Mouse (Mus musculus) gastrocnemius, postnatal 36 days (tissue): ENCODE measurements around the gene Lag3. TPM values are rescaled to one million over a fixed set of nuclear protein-coding genes. Genes with fewer than 3 reads are reported as not detected.

ENCODE experiments used
- DNase-seq, 2 experiments: peaks; one replicate each; pipeline ENCODE4 v3.0.0; 2022
- intact Hi-C: fragments of 180-260 bp; cut with DNase I; formaldehyde crosslinking; loops from one replicate; pipeline ENCODE4 v1.15.1; 2025
- long read RNA-seq, 2 experiments: library from polyadenylated mRNA; stranded (forward); transcript quantifications; one replicate each; pipeline ENCODE4 v2.0.0; 2021
- total RNA-seq, 2 experiments: library from RNA; stranded (reverse); gene quantifications; 2 replicates each; pipeline ENCODE4 v1.2.3; 2021

Gene Lag3
- total RNA-seq: under 1 TPM in 1 of 2 experiments, not detected in 1; 0.25 TPM
- long read RNA-seq, experiment 1: 0 reads
- long read RNA-seq, experiment 2: 0 reads

GRCm38 (mm10) chr6:124911533-124912218 is at the start of gene Lag3:
TSS of gene Lag3 (minus strand) at chr6:124911705.
- intact Hi-C loops: no loop called here
- DNase-seq: no peak

GRCm38 (mm10) chr6:124961021-124961420 is 49.5 kb upstream of the Lag3 start:
- no peak for DNase-seq
- intact Hi-C loops: no loop called here

- DNase-seq: no peak
- intact Hi-C loops: loop anchor here (2.0 kb wide), 1 partner anchor 15 kb away; no protein-coding TSS in a partner anchor
These were observed 48.5 kb upstream of the Lag3 start for GRCm38 (mm10) chr6:124959960-124960359.

- DNase-seq: no peak
- intact Hi-C loops: loop anchor here (2.0 kb wide), 1 partner anchor 13 kb away; no protein-coding TSS in a partner anchor
These were observed 46.6 kb upstream of the Lag3 start for GRCm38 (mm10) chr6:124958127-124958526.

GRCm38 (mm10) chr6:124955212-124955611 is 43.7 kb upstream of the Lag3 start:
- intact Hi-C loops: no loop called here
- DNase-seq: no peak

- intact Hi-C loops: no loop called here
- DNase-seq: no peak
These were observed 42.6 kb upstream of the Lag3 start for GRCm38 (mm10) chr6:124953991-124954715.

GRCm38 (mm10) chr6:124943526-124943925 is 32.0 kb upstream of the Lag3 start:
- no peak for DNase-seq
- intact Hi-C loops: no loop called here

- no peak for DNase-seq
- intact Hi-C loops: no loop called here
These were observed 30.2 kb upstream of the Lag3 start for GRCm38 (mm10) chr6:124941679-124942078.

GRCm38 (mm10) chr6:124938554-124938953 is 27.0 kb upstream of the Lag3 start:
- intact Hi-C loops: no loop called here
- DNase-seq: no peak

- DNase-seq: no peak
- intact Hi-C loops: no loop called here
These were observed 26.0 kb upstream of the Lag3 start for GRCm38 (mm10) chr6:124937493-124937892.

GRCm38 (mm10) chr6:124936681-124937080 is 25.2 kb upstream of the Lag3 start:
- intact Hi-C loops: no loop called here

GRCm38 (mm10) chr6:124934670-124935069 is 23.2 kb upstream of the Lag3 start:
- no peak for DNase-seq
- intact Hi-C loops: no loop called here

More at GRCm38 (mm10) chr6:124936681-124937080, 25.2 kb upstream of the Lag3 start:
- no peak for DNase-seq

- intact Hi-C loops: no loop called here
- DNase-seq: no peak
These were observed 21.6 kb upstream of the Lag3 start for GRCm38 (mm10) chr6:124933127-124933526.

GRCm38 (mm10) chr6:124932314-124932695 is 20.8 kb upstream of the Lag3 start:
- no peak for DNase-seq
- intact Hi-C loops: no loop called here

- DNase-seq: no peak
- intact Hi-C loops: no loop called here
These were observed 20.2 kb upstream of the Lag3 start for GRCm38 (mm10) chr6:124931525-124932313.

GRCm38 (mm10) chr6:124930754-124931524 is 19.4 kb upstream of the Lag3 start, which contains the start of gene Mlf2:
TSS of gene Mlf2 (plus strand) at chr6:124931386.
- peak; percentile 99 to 100 for DNase-seq
- intact Hi-C loops: loop anchor here (1.0 kb wide), 2 partner anchors 14 to 27 kb away; no protein-coding TSS in a partner anchor

- intact Hi-C loops: loop anchor here (1.0 kb wide), 2 partner anchors 13 to 26 kb away; no protein-coding TSS in a partner anchor
- no peak for DNase-seq
These were observed 18.7 kb upstream of the Lag3 start for GRCm38 (mm10) chr6:124930231-124930630.

GRCm38 (mm10) chr6:124925941-124926340 is 14.4 kb upstream of the Lag3 start:
- DNase-seq: no peak
- intact Hi-C loops: no loop called here

- intact Hi-C loops: no loop called here
These were observed 13.8 kb upstream of the Lag3 start for GRCm38 (mm10) chr6:124925173-124925793.

GRCm38 (mm10) chr6:124921539-124921938 is 10.0 kb upstream of the Lag3 start:
- no peak for DNase-seq
- intact Hi-C loops: no loop called here

More at GRCm38 (mm10) chr6:124925173-124925793, 13.8 kb upstream of the Lag3 start:
- no peak for DNase-seq
